Mouse (Mus musculus): ENCODE measurements at regions not wholly inside any gene's neighbourhood (a gene's known extent, or its start where the extent isn't known, plus 50 kb on each side); places are given as distances from the start of the nearest gene placed in this dataset.

DNA sequence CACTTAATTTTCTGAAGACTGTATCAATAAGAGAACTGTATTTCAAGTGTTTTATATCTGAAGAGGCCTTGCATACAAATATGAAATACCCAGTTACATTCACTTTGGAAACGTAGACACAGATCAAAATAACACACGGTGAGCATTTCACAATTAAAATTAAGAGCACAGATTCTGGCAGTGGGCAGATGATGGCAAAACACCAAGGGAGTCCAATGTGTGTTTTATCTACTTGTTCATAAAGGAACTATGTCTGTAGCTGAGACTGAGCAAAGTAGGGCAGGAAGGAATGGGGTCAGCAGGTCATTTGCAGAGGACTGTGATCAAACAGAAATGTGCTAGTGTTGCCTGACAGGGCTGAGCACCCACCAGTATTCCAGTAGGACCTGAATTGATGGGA lies 171.6 kb upstream of the Pabpc6 start:
- no peak overlapping the region for H3K27ac ChIP-seq (replicated peaks)
- H3K9me3 ChIP-seq (replicated peaks): no peaks in the 10 kb centered on the region
- H3K27me3 ChIP-seq: no peaks in the 10 kb centered on the region
- no peak overlapping the region for H3K9ac ChIP-seq
- H3K4me2 ChIP-seq (replicated peaks): no peak overlapping the region
- no peak for ATAC-seq (ENCODE audit: insufficient number of reproducible peaks, low FRiP score, low TSS enrichment, low read depth)
- WGBS: 73% methylated on average over 2 of the region's 2 CpGs
- H3K4me1 ChIP-seq: no peaks in the 10 kb centered on the region
- H3K4me3 ChIP-seq (replicated peaks): no peak overlapping the region
- H3K36me3 ChIP-seq: no peaks in the 10 kb centered on the region

GRCm38 (mm10) chr17:9839256-9839655 lies 169.7 kb upstream of the Pabpc6 start:
- Histone ChIP-seq H3K36me3 (no peaks in the 10 kb centered on the region), H3K27ac (replicated peaks) (no peak overlapping the region), H3K27me3 (no peaks in the 10 kb centered on the region), H3K9ac (no peak overlapping the region), H3K4me3 (replicated peaks) (no peak overlapping the region), H3K4me2 (replicated peaks) (no peak overlapping the region), H3K4me1 (no peaks in the 10 kb centered on the region), H3K9me3 (replicated peaks) (no peaks in the 10 kb centered on the region)
- 89% methylated on average over 7 of the region's 7 CpGs for WGBS
- no peak for ATAC-seq (ENCODE audit: insufficient number of reproducible peaks, low FRiP score, low TSS enrichment, low read depth)

DNA sequence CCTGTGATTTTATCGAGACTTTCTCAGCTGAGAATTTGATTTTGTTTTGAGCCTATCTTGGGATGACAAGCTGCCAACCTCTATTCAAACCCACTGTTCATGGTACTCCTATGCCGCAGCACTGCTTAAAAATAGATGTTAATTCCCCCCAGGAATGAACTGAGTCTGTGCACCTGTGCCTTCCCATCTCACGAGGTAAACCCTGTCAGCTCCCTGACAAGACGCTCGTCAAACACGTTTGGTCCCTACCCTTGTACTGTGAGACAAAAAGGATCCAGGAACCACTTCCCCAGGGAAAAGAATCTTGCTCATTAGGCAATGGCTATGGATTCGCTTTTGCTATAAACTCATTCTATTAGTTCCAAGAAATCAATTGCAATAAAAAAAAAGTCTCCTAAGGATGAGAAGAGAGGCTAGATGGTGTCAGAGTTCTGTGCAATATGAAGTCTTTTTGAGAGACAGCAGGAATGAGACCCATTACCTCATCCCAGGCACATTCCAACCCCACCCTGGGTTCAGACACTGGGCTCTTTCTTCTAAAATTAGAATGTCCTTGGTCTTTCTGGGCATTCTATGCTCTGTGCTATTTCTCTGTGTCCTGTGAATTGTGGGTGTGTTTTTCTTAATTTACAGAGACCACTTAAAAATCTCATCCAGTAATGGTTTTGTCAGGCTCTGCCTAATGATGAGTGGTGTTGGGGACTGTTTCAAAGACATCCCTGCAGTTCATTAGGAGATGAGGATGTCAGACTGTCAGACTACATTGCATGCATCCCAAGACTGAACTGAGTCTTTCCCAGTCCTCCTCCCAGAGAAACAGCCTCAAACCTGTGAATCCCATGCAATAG lies 167.7 kb upstream of the Pabpc6 start:
- H3K36me3 ChIP-seq: no peaks in the 10 kb centered on the region
- 69% methylated on average over 7 of the region's 7 CpGs for WGBS
- no peak for ATAC-seq (ENCODE audit: insufficient number of reproducible peaks, low FRiP score, low TSS enrichment, low read depth)
- no peaks in the 10 kb centered on the region for H3K9me3 ChIP-seq (replicated peaks)
- no peaks in the 10 kb centered on the region for H3K27me3 ChIP-seq
- no peak overlapping the region for H3K4me2 ChIP-seq (replicated peaks)
- no peaks in the 10 kb centered on the region for H3K4me1 ChIP-seq
- H3K4me3 ChIP-seq (replicated peaks): no peak overlapping the region
- H3K27ac ChIP-seq (replicated peaks): no peak overlapping the region
- H3K9ac ChIP-seq: no peak overlapping the region

DNA sequence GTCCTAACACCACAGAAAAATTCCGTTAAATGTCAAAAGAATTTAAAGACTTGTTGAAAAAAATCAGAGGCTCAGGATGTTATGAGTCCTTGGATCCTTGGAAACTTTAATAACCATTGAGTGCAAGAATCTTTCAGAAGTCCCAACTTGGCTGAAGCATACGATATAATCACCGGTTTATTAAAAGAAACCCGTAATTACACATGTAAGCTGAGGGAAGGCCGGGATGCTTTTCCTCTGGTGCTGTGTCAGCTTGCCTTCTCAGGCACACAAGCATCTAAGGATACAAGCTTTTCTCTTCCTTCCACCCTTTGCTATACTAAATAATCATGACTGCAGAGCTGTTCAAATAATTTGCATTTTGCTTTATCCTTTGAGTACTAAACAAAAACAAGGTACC lies 160.4 kb upstream of the Pabpc6 start:
- Histone ChIP-seq H3K9ac (no peak overlapping the region), H3K27ac (replicated peaks) (no peak overlapping the region), H3K9me3 (replicated peaks) (no peaks in the 10 kb centered on the region), H3K4me3 (replicated peaks) (no peak overlapping the region), H3K4me2 (replicated peaks) (no peak overlapping the region), H3K36me3 (no peaks in the 10 kb centered on the region), H3K27me3 (no peaks in the 10 kb centered on the region), H3K4me1 (no peaks in the 10 kb centered on the region)
- ATAC-seq (ENCODE audit: insufficient number of reproducible peaks, low FRiP score, low TSS enrichment, low read depth): no peak
- 55% methylated on average over 5 of the region's 5 CpGs for WGBS

- Histone ChIP-seq H3K9ac (no peak overlapping the region), H3K4me1 (peaks cover 7% of the 10 kb centered on the region; the same call in 1 of the 2 replicates), H3K27me3 (no peaks in the 10 kb centered on the region), H3K9me3 (replicated peaks) (no peaks in the 10 kb centered on the region), H3K36me3 (no peaks in the 10 kb centered on the region), H3K4me3 (replicated peaks) (no peak overlapping the region), H3K27ac (replicated peaks) (no peak overlapping the region), H3K4me2 (replicated peaks) (no peak overlapping the region)
- 68% methylated on average over 4 of the region's 4 CpGs for WGBS
- no peak for ATAC-seq (ENCODE audit: insufficient number of reproducible peaks, low FRiP score, low TSS enrichment, low read depth)
These were observed 151.8 kb upstream of the Pabpc6 start for GRCm38 (mm10) chr17:9821358-9821757.

- Histone ChIP-seq H3K36me3 (no peaks in the 10 kb centered on the region), H3K27me3 (no peaks in the 10 kb centered on the region), H3K4me3 (replicated peaks) (no peak overlapping the region), H3K9me3 (replicated peaks) (no peaks in the 10 kb centered on the region), H3K4me2 (replicated peaks) (no peak overlapping the region), H3K9ac (no peak overlapping the region), H3K27ac (replicated peaks) (no peak overlapping the region), H3K4me1 (peaks cover 7% of the 10 kb centered on the region; the same call in 1 of the 2 replicates)
- no peak for ATAC-seq (ENCODE audit: insufficient number of reproducible peaks, low FRiP score, low TSS enrichment, low read depth)
These were observed 147.5 kb upstream of the Pabpc6 start for GRCm38 (mm10) chr17:9817056-9817455.

DNA sequence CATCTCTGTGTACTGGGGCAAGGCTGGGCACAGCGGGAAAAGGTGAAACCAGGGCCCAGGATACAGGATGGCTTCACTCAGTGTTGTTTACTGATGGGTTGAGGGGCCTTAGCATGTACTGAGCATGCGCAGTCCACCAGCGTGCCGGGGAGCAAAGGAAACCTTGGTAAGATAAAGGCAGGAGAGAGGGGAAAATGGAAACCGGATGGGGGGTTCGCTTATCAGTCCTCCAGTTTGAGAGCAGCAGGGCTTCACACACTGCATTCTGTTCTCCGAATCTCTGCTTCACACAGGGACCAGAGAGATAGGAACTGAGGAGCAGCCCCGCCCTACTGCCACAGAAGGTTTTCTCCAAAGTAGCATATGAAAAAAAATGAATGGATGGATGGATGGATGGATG lies 127.6 kb upstream of the Pabpc6 start:
- Histone ChIP-seq H3K27ac (replicated peaks) (no peak overlapping the region), H3K9me3 (replicated peaks) (no peaks in the 10 kb centered on the region), H3K9ac (no peak overlapping the region), H3K4me2 (replicated peaks) (no peak overlapping the region), H3K27me3 (no peaks in the 10 kb centered on the region), H3K4me3 (replicated peaks) (no peak overlapping the region), H3K36me3 (no peaks in the 10 kb centered on the region), H3K4me1 (no peaks in the 10 kb centered on the region)
- ATAC-seq (ENCODE audit: insufficient number of reproducible peaks, low FRiP score, low TSS enrichment, low read depth): no peak
- WGBS: 87% methylated on average over 8 of the region's 8 CpGs

DNA sequence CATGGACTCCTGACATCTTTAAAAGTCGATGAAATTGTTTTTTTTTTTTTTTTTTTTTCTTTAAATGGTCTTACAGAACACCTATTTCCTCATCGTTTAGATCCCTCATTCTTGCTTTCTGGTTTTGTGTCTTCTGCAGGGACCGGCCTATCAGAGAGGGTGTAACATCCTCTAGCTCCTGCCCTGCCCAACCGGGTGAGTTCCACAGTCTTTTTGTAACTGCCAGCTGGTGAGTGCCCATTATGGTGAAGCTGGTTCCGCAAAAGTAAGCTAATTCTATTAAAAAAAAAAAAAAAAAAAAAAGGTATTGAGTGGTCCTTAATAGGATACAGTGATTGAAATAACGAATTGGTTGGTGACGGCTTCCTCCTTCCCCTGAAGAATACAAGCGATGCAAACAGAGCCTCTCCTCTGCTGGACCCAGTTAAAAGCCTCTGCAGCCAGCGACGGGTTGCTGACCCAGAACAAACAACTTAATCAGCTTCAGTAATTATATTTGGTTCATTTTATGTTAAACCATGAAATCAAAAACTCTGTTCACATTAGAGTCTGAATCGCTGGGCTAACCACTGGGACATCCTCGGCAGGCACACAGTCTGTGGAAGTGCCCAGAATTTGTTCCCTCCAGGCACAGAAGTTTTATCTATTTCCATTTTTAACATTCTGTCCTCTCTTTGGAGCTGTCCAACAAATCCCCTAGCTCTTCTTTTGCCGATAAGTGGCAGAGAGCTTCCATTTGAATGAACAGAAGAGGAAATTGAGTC lies 126.9 kb upstream of the Pabpc6 start:
- WGBS: 60% methylated on average over 13 of the region's 13 CpGs
- Histone ChIP-seq H3K36me3 (no peaks in the 10 kb centered on the region), H3K27me3 (no peaks in the 10 kb centered on the region), H3K4me1 (no peaks in the 10 kb centered on the region), H3K9ac (no peak overlapping the region), H3K27ac (replicated peaks) (no peak overlapping the region), H3K4me3 (replicated peaks) (no peak overlapping the region), H3K4me2 (replicated peaks) (no peak overlapping the region), H3K9me3 (replicated peaks) (no peaks in the 10 kb centered on the region)
- ATAC-seq (ENCODE audit: insufficient number of reproducible peaks, low FRiP score, low TSS enrichment, low read depth): no peak

DNA sequence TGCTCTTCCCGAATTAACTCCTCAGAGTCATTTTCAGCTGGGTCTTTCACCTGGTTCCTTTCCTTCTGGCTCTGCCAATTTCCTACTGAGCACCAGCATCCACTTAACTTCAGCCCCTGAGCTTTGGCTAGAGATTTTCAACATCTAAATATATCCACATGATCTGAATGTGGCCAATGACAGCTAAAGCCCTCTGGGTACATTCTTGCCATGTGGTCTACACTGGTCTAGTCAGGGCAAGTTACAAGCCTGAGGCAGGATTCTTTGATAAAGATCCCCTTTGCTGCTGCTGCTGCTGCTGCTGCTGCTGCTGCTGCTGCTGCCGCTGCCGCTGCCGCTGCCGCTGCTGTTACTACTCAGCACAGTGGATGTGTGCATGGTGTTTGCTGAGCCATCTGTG lies 109.3 kb upstream of the Pabpc6 start:
- H3K4me3 ChIP-seq (replicated peaks): no peak overlapping the region
- H3K4me2 ChIP-seq (replicated peaks): no peak overlapping the region
- WGBS: 65% methylated on average over 5 of the region's 5 CpGs
- no peak overlapping the region for H3K9ac ChIP-seq
- ATAC-seq (ENCODE audit: insufficient number of reproducible peaks, low FRiP score, low TSS enrichment, low read depth): no peak
- no peaks in the 10 kb centered on the region for H3K36me3 ChIP-seq
- no peak overlapping the region for H3K27ac ChIP-seq (replicated peaks)
- no peaks in the 10 kb centered on the region for H3K9me3 ChIP-seq (replicated peaks)
- H3K4me1 ChIP-seq: no peaks in the 10 kb centered on the region
- no peaks in the 10 kb centered on the region for H3K27me3 ChIP-seq

DNA sequence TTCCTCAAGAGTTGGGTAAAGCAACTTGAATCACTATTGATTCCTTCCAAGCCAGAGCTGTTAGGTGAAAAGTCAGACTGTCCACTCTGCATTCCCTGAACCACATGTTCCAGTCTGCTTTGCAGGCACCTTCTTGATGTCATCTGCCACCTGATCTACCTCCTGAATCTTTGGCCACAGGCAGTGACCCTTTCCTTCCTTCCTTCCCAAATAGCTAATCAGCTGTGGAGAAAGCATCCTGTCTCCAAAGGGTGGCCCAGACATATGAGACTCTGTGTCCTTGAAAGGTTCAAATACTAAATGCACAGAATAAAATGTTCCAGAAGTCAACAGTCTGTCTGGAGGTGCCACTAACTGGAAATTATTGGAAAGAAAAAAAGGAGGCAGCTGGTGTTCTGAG lies 107.6 kb upstream of the Pabpc6 start:
- no peaks in the 10 kb centered on the region for H3K36me3 ChIP-seq
- ATAC-seq (ENCODE audit: insufficient number of reproducible peaks, low FRiP score, low TSS enrichment, low read depth): no peak
- H3K9me3 ChIP-seq (replicated peaks): no peaks in the 10 kb centered on the region
- no peaks in the 10 kb centered on the region for H3K4me1 ChIP-seq
- no peak overlapping the region for H3K9ac ChIP-seq
- H3K4me2 ChIP-seq (replicated peaks): no peak overlapping the region
- no peak overlapping the region for H3K4me3 ChIP-seq (replicated peaks)
- no peak overlapping the region for H3K27ac ChIP-seq (replicated peaks)
- H3K27me3 ChIP-seq: no peaks in the 10 kb centered on the region

DNA sequence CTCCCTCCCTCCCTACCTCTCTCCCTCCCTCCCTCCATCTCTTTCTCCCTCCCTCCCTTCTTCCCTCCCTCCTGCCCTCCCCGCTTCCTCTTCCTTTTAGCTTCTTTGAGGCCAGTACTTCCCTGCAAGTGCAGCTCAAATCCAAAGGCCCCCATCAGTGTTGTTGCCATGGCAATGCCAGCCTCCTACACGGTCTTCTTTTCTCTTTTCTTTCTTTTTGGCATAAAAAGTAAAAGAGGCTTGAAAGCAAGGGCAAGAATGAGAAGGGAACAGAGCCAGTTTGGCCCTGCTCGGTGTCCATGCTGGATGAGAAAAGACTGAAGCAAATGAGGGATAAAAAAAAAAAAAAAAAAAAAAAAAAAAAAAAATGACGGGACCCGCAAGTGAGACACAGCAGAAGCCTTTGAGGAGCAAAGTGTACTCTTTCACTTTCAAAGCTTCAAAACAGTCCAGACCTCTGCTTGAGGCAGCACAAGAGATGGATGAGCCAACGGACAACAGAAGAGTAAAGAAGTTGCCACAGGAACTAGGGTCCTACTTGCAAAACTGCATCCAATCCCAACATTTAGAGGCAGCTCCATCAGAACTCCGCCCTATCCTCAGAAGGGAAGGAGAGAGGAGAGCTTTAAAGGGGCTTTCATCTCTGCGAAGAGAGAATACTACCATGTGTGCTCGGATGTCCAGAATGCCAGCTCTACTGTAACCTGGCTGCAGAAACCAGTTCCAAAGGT lies 106.9 kb upstream of the Pabpc6 start:
- Histone ChIP-seq H3K4me2 (replicated peaks) (no peak overlapping the region), H3K36me3 (no peaks in the 10 kb centered on the region), H3K4me3 (replicated peaks) (no peak overlapping the region), H3K27ac (replicated peaks) (no peak overlapping the region), H3K9ac (no peak overlapping the region), H3K27me3 (no peaks in the 10 kb centered on the region), H3K4me1 (no peaks in the 10 kb centered on the region), H3K9me3 (replicated peaks) (no peaks in the 10 kb centered on the region)
- no peak for ATAC-seq (ENCODE audit: insufficient number of reproducible peaks, low FRiP score, low TSS enrichment, low read depth)
- 57% methylated on average over 8 of the region's 9 CpGs for WGBS

Measured in embryonic facial prominence, embryonic 15.5 days (tissue).